In the genomic region with DNA sequence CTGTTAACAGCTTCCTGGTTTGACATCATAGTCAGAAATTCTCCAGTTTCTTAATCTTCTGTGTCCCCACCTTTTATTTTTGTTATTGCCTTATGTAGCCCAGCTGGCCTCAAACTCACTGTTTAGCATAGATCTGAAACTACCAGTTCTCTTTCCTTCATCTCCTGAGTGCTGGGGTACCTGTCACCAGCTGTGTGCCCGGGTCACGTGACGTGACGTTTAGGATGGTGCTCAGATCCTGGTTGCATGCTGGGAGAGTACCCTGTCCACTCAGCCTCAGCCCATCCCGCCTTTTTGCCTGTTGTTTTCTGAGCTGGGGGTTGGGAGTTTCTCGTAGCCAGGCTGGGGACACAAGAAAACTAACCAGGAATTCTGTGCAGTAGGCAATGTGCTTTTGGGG, we compare ENCODE assay signal across 1 mouse cellular context.
TF ChIP-seq lines count a peak whose summit lies in the region.

No protein-coding gene starts in this region.

TF ChIP-seq in CH12.LX, 34 proteins besides CTCF, POLR2A, EP300 and RAD21:
- no peak for TF ChIP-seq MYC (IDR thresholded peaks at IDR 0.05; ENCODE audit: low read depth, low read length)
- TF ChIP-seq TCF12 (IDR thresholded peaks at IDR 0.05; ENCODE audit: low read depth, low read length): peak; percentile 74
- peak; percentile 98 for TF ChIP-seq BHLHE40 (IDR thresholded peaks at IDR 0.05; ENCODE audit: low read depth, low read length)
- TF ChIP-seq CHD1 (IDR thresholded peaks at IDR 0.05; ENCODE audit: low read depth, low read length): no peak
- TF ChIP-seq E2F4 (IDR thresholded peaks at IDR 0.05; ENCODE audit: insufficient replicate concordance, low read depth, low read length): no peak
- no peak for TF ChIP-seq TBP (conservative IDR thresholded peaks at IDR 0.05; ENCODE audit: low read depth, low read length)
- TF ChIP-seq CHD2 (IDR thresholded peaks at IDR 0.05; ENCODE audit: low read length): peak; percentile 9; the same call in 1 of the 2 replicates
- TF ChIP-seq USF2 (conservative IDR thresholded peaks at IDR 0.05; ENCODE audit: low read depth, low read length): peak; percentile 94
- TF ChIP-seq ZKSCAN1 (IDR thresholded peaks at IDR 0.05; ENCODE audit: borderline replicate concordance, low read depth, low read length): no peak
- TF ChIP-seq MAZ (IDR thresholded peaks at IDR 0.05; ENCODE audit: low read depth, low read length): no peak
- TF ChIP-seq NRF1 (IDR thresholded peaks at IDR 0.05; ENCODE audit: low read depth, low read length): no peak
- TF ChIP-seq MAX (IDR thresholded peaks at IDR 0.05; ENCODE audit: low read length): peak; percentile 91
- peak; percentile 91 for TF ChIP-seq SIN3A (IDR thresholded peaks at IDR 0.05; ENCODE audit: low read length)
- TF ChIP-seq GABPA (IDR thresholded peaks at IDR 0.05; ENCODE audit: insufficient replicate concordance, low read depth, low read length): no peak
- no peak for TF ChIP-seq MAFK (IDR thresholded peaks at IDR 0.05; ENCODE audit: insufficient replicate concordance, low read length)
- peak; percentile 79 for TF ChIP-seq IRF4 (IDR thresholded peaks at IDR 0.05; ENCODE audit: low read depth, low read length)
- TF ChIP-seq PAX5 (IDR thresholded peaks at IDR 0.05; ENCODE audit: low read length): no peak
- TF ChIP-seq ELF1 (IDR thresholded peaks at IDR 0.05; ENCODE audit: low read depth, low read length): peak; percentile 47
- TF ChIP-seq NELFE (IDR thresholded peaks at IDR 0.05; ENCODE audit: low read depth, low read length): no peak
- no peak for TF ChIP-seq RCOR1 (conservative IDR thresholded peaks at IDR 0.05; ENCODE audit: low read depth, low read length)
- no peak for TF ChIP-seq SMC3 (IDR thresholded peaks at IDR 0.05; ENCODE audit: low read depth, low read length)
- no peak for TF ChIP-seq JUN (IDR thresholded peaks at IDR 0.05; ENCODE audit: insufficient read depth, low read depth, low read length)
- TF ChIP-seq UBTF (IDR thresholded peaks at IDR 0.05; ENCODE audit: low read depth, low read length): no peak
- peak; percentile 90 for TF ChIP-seq ETS1 (conservative IDR thresholded peaks at IDR 0.05; ENCODE audit: low read depth, low read length)
- TF ChIP-seq JUND (conservative IDR thresholded peaks at IDR 0.05; ENCODE audit: low read depth, low read length): no peak
- no peak for TF ChIP-seq ZMIZ1 (IDR thresholded peaks at IDR 0.05; ENCODE audit: low read depth, low read length)
- TF ChIP-seq HCFC1 (IDR thresholded peaks at IDR 0.05; ENCODE audit: low read depth, low read length): no peak
- no peak for TF ChIP-seq POLR2AphosphoS2 (IDR thresholded peaks at IDR 0.05; ENCODE audit: low read depth, low read length)
- TF ChIP-seq KAT2A (IDR thresholded peaks at IDR 0.05; ENCODE audit: insufficient replicate concordance, low read length): no peak
- no peak for TF ChIP-seq ZC3H11A (IDR thresholded peaks at IDR 0.05; ENCODE audit: low read depth, low read length)
- peak; percentile 41; the same call in 1 of the 2 replicates for TF ChIP-seq MEF2A (IDR thresholded peaks at IDR 0.05; ENCODE audit: borderline replicate concordance, low read depth, low read length)
- no peak for TF ChIP-seq MXI1 (IDR thresholded peaks at IDR 0.05; ENCODE audit: low read depth, low read length)
- TF ChIP-seq ZNF384 (IDR thresholded peaks at IDR 0.05; ENCODE audit: low read depth, low read length): no peak
- peak; percentile 93 for TF ChIP-seq USF1 (IDR thresholded peaks at IDR 0.05; ENCODE audit: low read depth, low read length)
TF ChIP-seq in CH12.LX: peak in this region for 11.
